Mouse (Mus musculus): ENCODE results near the gene Abcc9. TPM values are rescaled to one million over a fixed set of nuclear protein-coding genes. Genes with fewer than 3 reads are reported as not detected.
"Not testable (repeated sequence)": the region's sequence is repeated elsewhere in the genome, so short reads cannot be mapped to it uniquely, and the experiment has no call there.

Abcc9 gene
- total and polyA plus RNA-seq, 2 experiments from 2014 or later = 21.0 to 108 TPM

GRCm38 (mm10) chr6:142670021-142670420 is 32.1 kb downstream of the Abcc9 start:
- no peak overlapping the region for H3K9ac ChIP-seq (replicated peaks; ENCODE audit: low read depth, low read length)
- H3K9me3 ChIP-seq (replicated peaks; ENCODE audit: control insufficient read depth, low read length) = peaks cover 4% of the 10 kb centered on the region; the same call in 1 of the 2 replicates
- peaks cover 16% of the 10 kb centered on the region; the same call in 1 of the 2 replicates for H3K4me1 ChIP-seq (ENCODE audit: control insufficient read depth, insufficient read depth)
- peaks cover 54% of the 10 kb centered on the region for H3K36me3 ChIP-seq (replicated peaks; ENCODE audit: control insufficient read depth, insufficient read depth, low read length)
- H3K4me3 ChIP-seq (ENCODE audit: low read depth, low read length) = no peak overlapping the region
- DNase-seq (ENCODE audit: low spot score) = no peak
- ATAC-seq (ENCODE audit: insufficient read depth, low read depth) = no peak
- no peak overlapping the region for H3K4me2 ChIP-seq (ENCODE audit: low read depth, low read length)
- WGBS = 70% methylated on average over 2 of the region's 2 CpGs
- TF ChIP-seq CTCF (IDR thresholded peaks at IDR 0.05; ENCODE audit: low read depth) (no peak), EP300 (IDR thresholded peaks at IDR 0.05; ENCODE audit: low read depth) (no peak)
- H3K27me3 ChIP-seq (ENCODE audit: control insufficient read depth, insufficient read depth, low read length) = no peaks in the 10 kb centered on the region
- H3K27ac ChIP-seq (ENCODE audit: low read depth) = no peak overlapping the region

GRCm38 (mm10) chr6:142669343-142669742 is 32.8 kb downstream of the Abcc9 start:
- Histone ChIP-seq H3K9ac (replicated peaks; ENCODE audit: low read depth, low read length) (no peak overlapping the region), H3K27ac (ENCODE audit: low read depth) (0 out of 2 replicates have a peak overlapping the region, but pooled peaks have one; percentile 91), H3K4me2 (ENCODE audit: low read depth, low read length) (no peak overlapping the region), H3K36me3 (replicated peaks; ENCODE audit: control insufficient read depth, insufficient read depth, low read length) (peaks cover 49% of the 10 kb centered on the region), H3K27me3 (ENCODE audit: control insufficient read depth, insufficient read depth, low read length) (no peaks in the 10 kb centered on the region), H3K4me1 (ENCODE audit: control insufficient read depth, insufficient read depth) (peaks cover 16% of the 10 kb centered on the region; the same call in 1 of the 2 replicates), H3K9me3 (replicated peaks; ENCODE audit: control insufficient read depth, low read length) (peaks cover 4% of the 10 kb centered on the region; the same call in 1 of the 2 replicates), H3K4me3 (ENCODE audit: low read depth, low read length) (no peak overlapping the region)
- WGBS = 88% methylated on average over 6 of the region's 6 CpGs
- DNase-seq (ENCODE audit: low spot score) (no peak), ATAC-seq (ENCODE audit: insufficient read depth, low read depth) (no peak)
- TF ChIP-seq EP300 (IDR thresholded peaks at IDR 0.05; ENCODE audit: low read depth) = no peak
- no peak for TF ChIP-seq CTCF (IDR thresholded peaks at IDR 0.05; ENCODE audit: low read depth)

GRCm38 (mm10) chr6:142668831-142669230 is 33.3 kb downstream of the Abcc9 start:
- peaks cover 46% of the 10 kb centered on the region for H3K36me3 ChIP-seq (replicated peaks; ENCODE audit: control insufficient read depth, insufficient read depth, low read length)
- DNase-seq (ENCODE audit: low spot score) (no peak), ATAC-seq (ENCODE audit: insufficient read depth, low read depth) (no peak)
- no peaks in the 10 kb centered on the region for H3K27me3 ChIP-seq (ENCODE audit: control insufficient read depth, insufficient read depth, low read length)
- H3K4me3 ChIP-seq (ENCODE audit: low read depth, low read length) = no peak overlapping the region
- H3K4me1 ChIP-seq (ENCODE audit: control insufficient read depth, insufficient read depth) = peaks cover 16% of the 10 kb centered on the region; the same call in 1 of the 2 replicates
- TF ChIP-seq EP300 (IDR thresholded peaks at IDR 0.05; ENCODE audit: low read depth) = no peak
- no peak for TF ChIP-seq CTCF (IDR thresholded peaks at IDR 0.05; ENCODE audit: low read depth)
- H3K9ac ChIP-seq (replicated peaks; ENCODE audit: low read depth, low read length) = no peak overlapping the region
- no peak overlapping the region for H3K4me2 ChIP-seq (ENCODE audit: low read depth, low read length)
- H3K9me3 ChIP-seq (replicated peaks; ENCODE audit: control insufficient read depth, low read length) = peaks cover 4% of the 10 kb centered on the region; the same call in 1 of the 2 replicates
- H3K27ac ChIP-seq (ENCODE audit: low read depth) = peak overlapping the region; percentile 91
- WGBS = 55% methylated on average over 6 of the region's 6 CpGs

- Histone ChIP-seq H3K9ac (replicated peaks; ENCODE audit: low read depth, low read length) (no peak overlapping the region), H3K9me3 (replicated peaks; ENCODE audit: control insufficient read depth, low read length) (peaks cover 3% of the 10 kb centered on the region; the same call in 1 of the 2 replicates), H3K4me2 (ENCODE audit: low read depth, low read length) (no peak overlapping the region), H3K4me3 (ENCODE audit: low read depth, low read length) (no peak overlapping the region), H3K4me1 (ENCODE audit: control insufficient read depth, insufficient read depth) (peaks cover 16% of the 10 kb centered on the region; the same call in 1 of the 2 replicates), H3K36me3 (replicated peaks; ENCODE audit: control insufficient read depth, insufficient read depth, low read length) (peaks cover 46% of the 10 kb centered on the region), H3K27me3 (ENCODE audit: control insufficient read depth, insufficient read depth, low read length) (no peaks in the 10 kb centered on the region), H3K27ac (ENCODE audit: low read depth) (peak overlapping the region; percentile 91)
- DNase-seq (ENCODE audit: low spot score) = no peak
- 7% methylated on average over 1 of the region's 1 CpGs for WGBS
- ATAC-seq (ENCODE audit: insufficient read depth, low read depth) = peak; percentile 75
- TF ChIP-seq CTCF (IDR thresholded peaks at IDR 0.05; ENCODE audit: low read depth) (no peak), EP300 (IDR thresholded peaks at IDR 0.05; ENCODE audit: low read depth) (no peak)
Measured at GRCm38 (mm10) chr6:142668419-142668766, 33.7 kb downstream of the Abcc9 start.

GRCm38 (mm10) chr6:142667701-142668418 is 34.3 kb downstream of the Abcc9 start:
- no peak overlapping the region for H3K4me3 ChIP-seq (ENCODE audit: low read depth, low read length)
- no peaks in the 10 kb centered on the region for H3K27me3 ChIP-seq (ENCODE audit: control insufficient read depth, insufficient read depth, low read length)
- H3K9ac ChIP-seq (replicated peaks; ENCODE audit: low read depth, low read length) = no peak overlapping the region
- peak overlapping the region; percentile 91 for H3K27ac ChIP-seq (ENCODE audit: low read depth)
- 51% methylated on average over 7 of the region's 7 CpGs for WGBS
- H3K36me3 ChIP-seq (replicated peaks; ENCODE audit: control insufficient read depth, insufficient read depth, low read length) = peaks cover 45% of the 10 kb centered on the region
- H3K9me3 ChIP-seq (replicated peaks; ENCODE audit: control insufficient read depth, low read length) = no peaks in the 10 kb centered on the region
- no peak for TF ChIP-seq CTCF (IDR thresholded peaks at IDR 0.05; ENCODE audit: low read depth)
- no peak for TF ChIP-seq EP300 (IDR thresholded peaks at IDR 0.05; ENCODE audit: low read depth)
- peak; percentile 54 for DNase-seq (ENCODE audit: low spot score)
- H3K4me1 ChIP-seq (ENCODE audit: control insufficient read depth, insufficient read depth) = peaks cover 16% of the 10 kb centered on the region; the same call in 1 of the 2 replicates
- no peak overlapping the region for H3K4me2 ChIP-seq (ENCODE audit: low read depth, low read length)
- peak; percentile 87 for ATAC-seq (ENCODE audit: insufficient read depth, low read depth)

GRCm38 (mm10) chr6:142662056-142662455 is 40.1 kb downstream of the Abcc9 start:
- DNase-seq (ENCODE audit: low spot score); H3K4me1 ChIP-seq (ENCODE audit: control insufficient read depth, insufficient read depth); H3K27me3 ChIP-seq (ENCODE audit: control insufficient read depth, insufficient read depth, low read length); H3K27ac ChIP-seq (ENCODE audit: low read depth); H3K9ac ChIP-seq (replicated peaks; ENCODE audit: low read depth, low read length); H3K4me3 ChIP-seq (ENCODE audit: low read depth, low read length); H3K9me3 ChIP-seq (replicated peaks; ENCODE audit: control insufficient read depth, low read length); H3K4me2 ChIP-seq (ENCODE audit: low read depth, low read length); ATAC-seq (ENCODE audit: insufficient read depth, low read depth): not testable (repeated sequence)
- 96% methylated on average over 3 of the region's 3 CpGs for WGBS
- H3K36me3 ChIP-seq (replicated peaks; ENCODE audit: control insufficient read depth, insufficient read depth, low read length) = peaks cover 57% of the 10 kb centered on the region
